Mouse (Mus musculus): ENCODE results near the gene Olfr313.
A peak's percentile ranks its signal among the peaks of the same experiment; 100 is the strongest.
"Not testable (repeated sequence)": the region's sequence is repeated elsewhere in the genome, so short reads cannot be mapped to it uniquely, and the experiment has no call there.

Olfr313 gene

DNA sequence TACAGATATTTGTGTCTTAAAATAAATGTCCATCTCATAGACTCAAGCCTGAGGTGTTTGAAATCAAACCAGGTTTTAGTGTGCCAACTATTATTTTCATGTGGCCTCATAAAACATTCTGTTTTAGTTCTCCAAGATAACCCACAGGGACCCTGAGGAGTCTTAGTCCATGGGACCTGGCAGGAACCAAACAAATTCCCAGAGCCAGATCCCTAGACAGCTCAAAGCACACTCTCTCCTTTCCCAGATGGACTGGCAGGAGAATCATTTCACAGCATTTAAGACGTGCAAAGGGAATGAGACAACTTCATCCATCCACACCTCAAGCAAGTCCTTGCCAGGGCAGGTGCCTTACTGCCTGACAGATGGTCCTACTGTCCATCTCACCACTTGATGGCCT is at the start of gene Olfr313:
Olfr313 (plus strand) TSS at position 301 of the 400 bp plus-strand sequence.
- not testable (repeated sequence) for DNase-seq

DNA sequence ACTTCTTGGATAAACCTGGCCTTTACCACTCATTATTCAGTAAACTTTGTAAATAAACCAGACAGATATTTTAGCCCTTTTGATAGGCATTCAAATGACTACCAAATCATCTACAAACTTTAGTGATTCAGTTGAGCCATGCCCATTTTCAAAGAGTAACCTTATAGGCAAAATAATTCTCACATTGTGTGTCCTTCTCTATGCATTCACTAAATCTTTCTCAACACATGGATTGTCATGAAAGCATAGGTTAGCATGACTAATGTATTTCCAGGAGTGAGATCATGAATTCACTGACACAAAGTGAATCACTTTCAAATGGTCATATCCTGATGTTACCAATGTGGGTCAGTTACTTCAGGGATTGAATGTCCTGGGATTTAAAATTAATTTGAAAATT is 41.9 kb upstream of the Olfr313 start, which contains the start of gene Olfr315:
Olfr315 (plus strand) TSS at position 301 of the 400 bp plus-strand sequence.
- no peak for DNase-seq

DNA sequence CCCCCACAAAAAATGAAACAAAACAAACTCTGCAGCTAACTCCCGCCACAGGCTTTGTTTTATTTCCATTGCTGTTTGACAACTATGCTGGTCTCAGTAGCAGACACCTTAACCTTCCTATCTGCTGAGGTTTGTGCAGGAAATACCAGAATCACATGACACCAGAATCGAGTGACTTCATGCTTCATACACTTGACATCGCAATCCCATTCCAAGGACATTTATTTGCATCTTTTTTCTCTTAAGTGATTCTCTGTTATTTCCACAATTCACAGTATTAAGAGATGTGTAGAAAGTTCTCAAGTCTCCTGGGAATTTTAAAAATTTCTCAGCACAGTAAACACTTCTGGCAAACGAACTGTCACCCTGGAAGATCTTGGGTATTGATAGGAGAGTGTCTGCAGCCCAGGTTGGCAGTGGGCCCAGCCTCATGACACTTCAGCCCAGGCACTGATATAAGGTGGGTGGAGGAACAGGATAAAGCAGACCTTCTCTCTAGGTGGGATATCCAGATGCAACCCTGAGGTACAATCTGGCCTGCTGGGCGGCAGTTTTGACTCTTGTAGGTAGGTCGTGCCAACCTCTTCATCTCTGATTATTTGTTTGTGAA is 32.2 kb upstream of the Olfr313 start, which contains the start of gene Olfr314:
Olfr314 (plus strand) TSS at position 473 of the 610 bp plus-strand sequence.
- DNase-seq = no peak

DNA sequence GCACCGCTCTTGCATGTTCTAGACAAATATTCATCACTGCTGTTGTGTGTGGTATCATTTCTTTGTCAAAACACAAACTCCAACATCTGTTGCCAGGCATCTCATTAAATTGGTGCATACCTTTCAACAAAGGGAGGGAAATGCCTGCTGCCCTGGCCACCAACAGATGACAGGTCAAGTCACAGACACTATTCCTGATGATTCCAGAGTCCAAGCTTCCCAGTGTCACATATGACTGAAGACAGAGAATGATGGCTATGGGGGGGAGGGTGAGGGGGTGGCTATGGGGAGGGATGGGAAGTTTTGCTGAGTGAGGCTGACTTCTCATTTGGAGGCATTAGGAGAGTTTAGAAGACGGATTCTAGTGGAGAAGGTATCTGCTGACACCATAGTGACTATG is 30.6 kb upstream of the Olfr313 start:
- no peak for DNase-seq

DNA sequence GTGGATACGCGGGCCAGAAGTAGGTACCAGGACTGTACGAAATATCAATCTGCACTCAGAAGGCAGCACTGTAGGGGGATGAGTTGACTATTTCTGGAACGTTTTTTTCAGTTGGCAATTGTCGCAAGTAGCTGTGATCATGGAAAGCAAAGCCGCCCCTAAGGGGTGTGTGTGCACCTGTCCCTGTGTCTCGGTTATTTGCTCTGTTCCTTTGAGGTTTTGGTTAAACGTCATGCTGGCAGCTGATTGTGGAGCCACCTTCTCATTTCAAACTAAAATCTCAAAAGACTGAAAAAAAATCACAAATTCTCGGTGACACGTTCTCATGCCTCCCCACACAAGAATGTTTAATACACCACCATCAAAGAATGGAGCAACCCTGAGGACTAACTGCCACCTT is 27.1 kb upstream of the Olfr313 start:
- DNase-seq = no peak

DNA sequence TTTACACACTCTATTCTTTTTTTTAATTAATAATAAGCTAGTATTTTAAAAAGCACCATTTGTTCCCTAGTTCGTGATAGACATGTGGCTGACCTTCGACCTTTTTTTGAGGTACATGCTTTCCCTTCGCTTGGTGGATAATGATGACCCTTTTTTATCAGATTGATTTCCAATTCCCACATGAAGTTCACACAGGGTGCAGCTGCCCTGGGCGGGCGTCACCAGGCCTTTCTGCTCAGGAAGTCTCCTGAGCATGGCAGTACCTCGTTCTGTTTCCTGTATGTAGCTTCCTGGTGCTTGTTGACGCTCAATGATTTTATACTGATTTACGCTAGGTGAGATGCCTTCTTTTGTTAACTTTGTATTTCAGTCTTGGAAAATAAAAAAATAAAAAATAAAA is 26.5 kb upstream of the Olfr313 start:
- DNase-seq = no peak

DNA sequence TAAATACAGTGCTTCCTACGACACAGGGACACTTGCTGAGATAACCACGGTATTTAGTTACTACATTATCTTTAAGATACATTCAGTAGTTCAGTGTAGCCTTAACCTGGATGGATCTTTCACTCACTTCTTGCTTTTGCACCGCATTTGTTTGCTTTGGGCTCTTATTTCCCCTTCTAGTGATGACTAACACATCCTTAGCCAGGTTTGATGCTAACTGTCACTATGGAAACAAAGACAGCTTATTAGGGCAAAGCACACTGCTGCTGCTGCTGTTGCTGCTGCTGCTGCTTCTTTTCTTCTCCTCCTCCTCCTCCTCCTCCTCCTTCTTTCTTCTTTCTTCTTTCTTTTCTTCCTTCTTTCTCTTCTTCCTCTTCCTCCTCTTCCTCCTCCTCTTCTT is 25.3 kb upstream of the Olfr313 start:
- no peak for DNase-seq

DNA sequence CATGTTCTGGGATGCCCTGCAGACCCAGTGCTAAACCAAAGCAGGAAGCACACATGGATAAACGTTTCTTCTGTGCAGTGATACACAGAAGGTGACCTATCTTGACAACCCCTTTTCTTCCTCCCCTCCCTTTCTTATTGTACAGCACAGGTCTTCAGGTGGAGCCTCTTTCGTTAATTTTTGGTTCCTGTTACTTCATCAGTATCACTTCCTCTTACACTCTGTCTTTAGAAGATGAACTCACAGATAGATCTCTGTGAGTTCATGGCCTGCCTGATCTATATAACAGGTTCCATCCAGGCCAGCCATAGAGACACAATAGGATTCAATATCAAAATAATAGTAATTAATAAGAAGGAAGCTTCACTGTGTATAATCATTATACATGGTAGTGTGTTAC is 24.7 kb upstream of the Olfr313 start:
- no peak for DNase-seq

DNA sequence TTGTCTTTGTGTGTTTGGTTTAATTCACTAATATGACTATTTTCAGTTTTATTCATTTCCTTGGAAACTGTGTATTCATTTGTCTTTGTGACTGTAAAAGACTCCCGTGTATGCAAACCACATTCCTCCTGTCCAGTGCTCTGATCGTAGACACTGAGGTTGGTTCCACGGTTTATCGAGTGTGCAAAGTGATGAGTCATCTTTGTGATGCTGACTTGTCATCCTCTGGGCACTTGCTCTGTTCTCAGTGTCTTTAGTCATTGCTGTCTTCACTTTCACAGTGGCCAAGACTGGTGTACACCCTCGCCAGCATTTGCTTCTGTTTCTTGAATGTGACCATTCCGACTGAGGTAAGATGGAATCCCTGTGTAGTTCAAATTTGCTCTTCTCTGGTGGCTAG is 24.2 kb upstream of the Olfr313 start:
- DNase-seq = no peak

DNA sequence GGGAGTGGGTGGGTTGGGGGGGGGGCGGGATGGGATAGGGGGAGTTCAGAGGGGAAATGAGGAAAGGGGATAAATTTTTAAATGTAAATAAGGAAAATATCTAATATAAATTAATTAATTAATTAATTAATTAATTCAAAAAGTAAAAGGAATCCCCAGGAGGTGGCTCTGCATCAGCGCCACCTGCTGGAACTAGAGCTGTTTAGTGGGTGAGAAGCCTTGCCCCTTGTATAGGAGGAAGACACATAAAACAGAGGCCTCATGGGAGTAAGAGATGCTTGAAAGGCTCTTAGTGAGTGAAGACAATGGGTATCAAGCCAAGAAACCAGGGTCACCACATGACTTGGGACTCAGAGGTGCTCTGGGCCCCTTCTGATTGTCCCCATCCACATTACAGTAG is 18.9 kb upstream of the Olfr313 start:
- no peak for DNase-seq

DNA sequence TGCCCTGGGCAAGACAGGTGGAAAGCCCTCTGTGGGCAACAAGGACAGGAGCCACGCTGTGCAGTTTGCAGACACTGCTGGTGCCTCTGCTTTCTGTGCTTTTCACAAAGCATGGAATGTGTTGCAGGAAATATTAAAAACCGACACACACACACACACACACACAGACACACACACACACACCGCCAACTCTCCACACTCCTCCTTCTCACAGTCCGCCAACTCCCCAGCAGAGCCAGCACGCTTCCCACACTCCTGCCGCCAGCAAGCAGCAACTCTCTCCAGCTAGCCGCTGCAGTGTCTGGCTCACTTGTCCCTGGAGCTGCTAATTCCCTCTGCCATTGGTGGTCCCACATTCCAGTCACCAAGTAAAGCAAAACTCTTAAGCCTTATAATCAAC is 17.9 kb upstream of the Olfr313 start:
- DNase-seq = peak; percentile 82

DNA sequence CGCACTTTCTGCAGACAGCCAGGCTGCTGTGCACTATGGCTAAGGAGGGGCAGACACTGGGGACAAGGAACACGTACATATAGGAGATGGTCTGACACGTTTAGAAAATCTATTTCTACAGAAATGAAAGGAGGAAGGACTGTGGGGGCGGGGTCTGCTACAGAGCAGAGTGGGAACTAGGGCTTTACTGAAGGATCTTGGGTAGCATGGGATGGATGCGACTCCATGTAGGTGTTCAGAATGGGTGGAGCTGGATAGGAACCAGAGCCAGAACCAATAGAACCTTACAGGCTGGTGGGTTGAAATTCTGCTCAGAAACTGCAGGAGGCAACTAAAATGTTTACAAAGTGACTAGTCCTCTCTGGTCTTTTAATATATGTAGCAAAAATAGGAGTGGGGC is 15.1 kb upstream of the Olfr313 start:
- DNase-seq = peak; percentile 39

DNA sequence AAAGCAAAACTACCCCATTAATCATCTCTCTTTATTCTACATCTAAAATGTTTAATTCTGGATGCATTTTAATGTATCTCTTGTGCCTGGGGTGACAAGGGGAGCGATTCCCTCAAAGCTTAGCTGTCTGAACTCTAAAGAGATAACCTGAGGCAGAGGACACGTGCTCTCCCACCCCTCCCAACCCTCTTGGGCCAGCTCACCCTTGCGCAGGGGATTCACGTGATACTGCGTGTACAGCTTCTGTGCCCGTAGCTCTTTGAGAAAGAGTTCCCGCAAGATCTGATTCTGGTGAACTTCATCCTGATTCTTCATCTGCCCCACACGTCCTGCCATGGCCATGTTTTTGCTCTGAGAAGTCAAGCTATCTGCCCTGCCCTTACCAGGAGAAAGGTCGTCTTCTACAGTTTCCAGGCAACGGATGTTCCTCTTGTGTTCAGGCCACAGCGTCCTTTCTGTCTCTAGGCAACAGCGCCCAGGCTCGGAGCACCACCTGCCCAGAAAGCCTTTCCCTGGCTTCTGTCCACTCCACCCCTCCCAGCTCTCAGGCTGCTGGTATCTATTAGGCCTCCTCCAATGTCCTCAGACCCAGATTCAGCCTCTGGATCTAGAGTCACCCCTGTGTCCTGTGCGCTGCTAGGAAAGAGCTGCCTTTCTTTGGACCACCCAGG is 13.1 kb upstream of the Olfr313 start, which contains the start of gene Fam183b:
Fam183b (minus strand) TSS at position 403 of the 671 bp plus-strand sequence.
- no peak for DNase-seq

DNA sequence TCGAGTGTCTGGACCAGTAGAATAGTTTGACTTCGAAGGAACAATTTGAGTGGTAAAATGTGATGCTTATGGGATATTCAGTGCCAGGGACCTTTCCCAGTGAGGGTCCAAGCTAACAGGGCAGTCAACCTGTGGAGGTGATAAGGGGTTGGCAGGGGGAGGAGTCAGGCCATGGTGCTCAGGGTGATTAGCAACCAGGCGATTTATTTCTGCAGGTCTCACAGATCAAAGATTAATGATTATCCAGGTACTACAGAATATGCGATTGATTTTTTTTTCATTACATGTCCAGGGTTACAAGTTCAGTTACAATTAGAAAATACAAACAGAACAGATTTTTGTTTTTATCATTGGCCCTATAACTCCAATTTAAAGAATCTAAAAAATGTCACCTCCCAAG is 10.9 kb upstream of the Olfr313 start:
- no peak for DNase-seq

DNA sequence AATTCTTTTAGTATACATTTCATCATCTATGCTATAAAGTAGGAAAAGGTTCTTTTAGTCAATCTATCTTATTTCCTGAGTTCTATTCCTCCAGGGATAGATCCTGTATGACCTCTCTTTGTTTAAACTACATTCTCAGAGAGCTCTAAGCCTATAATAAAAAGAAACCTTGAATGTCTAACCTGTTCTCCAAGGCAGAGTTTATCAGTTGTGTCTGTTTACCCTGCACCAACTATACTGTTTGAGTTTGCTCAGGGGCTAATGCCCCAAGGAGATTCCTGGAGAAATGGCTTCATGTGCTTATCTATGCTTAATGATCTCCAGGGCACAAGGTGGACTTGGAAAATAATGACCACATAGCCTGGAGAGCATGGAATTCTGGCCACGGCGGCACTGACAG is 10.4 kb upstream of the Olfr313 start:
- no peak for DNase-seq

DNA sequence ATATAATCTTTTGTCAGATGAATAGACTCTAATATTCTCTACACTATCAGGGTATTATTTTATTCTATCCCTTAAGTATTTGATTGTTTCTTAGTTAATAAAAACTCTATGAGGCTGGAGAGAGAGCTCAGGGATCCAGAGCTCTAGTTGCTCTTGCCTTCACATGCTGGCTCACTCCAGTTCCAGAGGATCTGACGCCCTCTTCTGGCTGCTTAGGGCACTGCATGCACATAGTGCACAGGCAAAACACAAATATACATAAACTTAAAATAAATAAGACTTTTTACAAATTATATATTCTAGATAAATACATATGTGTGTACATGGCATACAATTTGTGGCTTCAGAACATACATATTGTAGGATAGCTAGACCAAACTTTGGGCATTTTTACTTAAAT is 2.8 kb upstream of the Olfr313 start:
- DNase-seq = no peak

DNA sequence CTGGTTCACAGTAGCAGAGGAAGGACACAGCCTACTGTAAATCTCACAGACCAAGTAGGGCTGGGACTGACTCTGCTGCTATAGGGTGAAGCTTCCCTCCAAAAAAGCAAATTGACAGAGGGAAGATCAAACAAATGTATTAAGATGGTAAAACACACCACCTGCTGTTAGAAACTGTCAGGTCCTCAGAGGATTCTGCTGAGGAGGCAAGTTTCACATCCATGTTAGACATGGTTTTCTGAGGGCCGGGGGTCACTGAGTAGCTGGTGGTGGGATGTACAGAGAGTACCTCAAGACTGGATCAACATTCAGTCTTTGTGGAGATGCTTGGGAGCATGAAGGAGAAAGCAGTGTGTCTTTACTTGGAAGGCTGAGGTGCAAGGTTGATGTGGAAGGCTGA is 876 bp downstream of the Olfr313 start:
- DNase-seq = no peak

DNA sequence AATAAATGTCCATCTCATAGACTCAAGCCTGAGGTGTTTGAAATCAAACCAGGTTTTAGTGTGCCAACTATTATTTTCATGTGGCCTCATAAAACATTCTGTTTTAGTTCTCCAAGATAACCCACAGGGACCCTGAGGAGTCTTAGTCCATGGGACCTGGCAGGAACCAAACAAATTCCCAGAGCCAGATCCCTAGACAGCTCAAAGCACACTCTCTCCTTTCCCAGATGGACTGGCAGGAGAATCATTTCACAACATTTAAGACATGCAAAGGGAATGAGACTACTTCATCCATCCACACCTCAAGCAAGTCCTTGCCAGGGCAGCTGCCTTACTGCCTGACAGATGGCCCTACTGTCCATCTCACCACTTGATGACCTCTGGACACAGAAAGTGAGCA is 14.1 kb downstream of the Olfr313 start, which contains the start of gene Olfr312:
Olfr312 (plus strand) TSS at position 301 of the 400 bp plus-strand sequence.
- DNase-seq = not testable (repeated sequence)

DNA sequence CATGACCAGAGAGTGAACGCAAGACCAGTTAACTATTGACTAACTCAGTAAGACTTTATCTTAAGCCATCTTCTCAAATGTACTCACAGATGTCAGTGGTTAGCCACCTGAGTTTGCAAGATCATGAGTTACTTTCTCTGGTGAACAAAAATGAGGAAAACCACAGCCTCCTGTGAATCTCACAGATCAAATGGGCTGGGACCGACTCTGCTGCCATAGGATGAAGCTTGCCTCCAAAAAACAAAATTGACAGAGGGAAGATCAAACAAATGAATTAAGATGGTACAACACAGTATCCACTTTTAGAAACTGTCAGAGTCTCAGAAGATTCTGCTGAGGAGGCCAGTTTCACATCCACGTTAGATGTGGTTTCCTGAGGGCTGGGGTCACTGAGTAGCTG is 15.0 kb downstream of the Olfr313 start:
- no peak for DNase-seq

DNA sequence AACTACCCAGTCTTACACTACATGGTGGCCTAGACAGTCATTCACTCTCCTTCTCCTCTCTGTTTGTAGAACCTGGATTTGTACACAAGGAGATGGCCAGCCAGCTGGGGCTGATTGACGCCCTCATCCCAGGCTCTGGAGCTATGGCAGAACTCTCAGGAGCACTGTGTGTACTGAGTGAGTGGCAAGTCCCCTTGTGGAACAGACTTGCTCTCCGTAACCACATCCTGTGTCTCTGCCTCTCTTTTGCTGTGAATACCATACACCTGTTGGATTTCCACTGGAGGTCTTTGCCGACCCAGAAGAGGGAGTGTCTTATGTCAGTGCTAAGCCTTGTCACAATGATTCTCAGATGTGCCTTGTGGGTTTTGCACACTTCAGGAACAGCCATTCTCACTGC is 17.7 kb downstream of the Olfr313 start:
- DNase-seq = not testable (repeated sequence)

DNA sequence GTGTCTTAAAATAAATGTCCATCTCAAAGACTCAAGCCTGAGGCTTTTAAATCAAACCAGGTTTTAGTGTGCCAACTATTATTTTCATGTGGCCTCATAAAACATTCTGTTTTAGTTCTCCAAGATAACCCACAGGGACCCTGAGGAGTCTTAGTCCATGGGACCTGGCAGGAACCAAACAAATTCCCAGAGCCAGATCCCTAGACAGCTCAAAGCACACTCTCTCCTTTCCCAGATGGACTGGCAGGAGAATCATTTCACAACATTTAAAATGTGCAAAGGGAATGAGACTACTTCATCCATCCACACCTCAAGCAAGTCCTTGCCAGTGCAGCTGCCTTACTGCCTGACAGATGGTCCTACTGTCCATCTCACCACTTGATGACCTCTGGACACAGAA is 24.2 kb downstream of the Olfr313 start, which contains the start of gene Olfr311:
Olfr311 (plus strand) TSS at position 301 of the 400 bp plus-strand sequence.
- DNase-seq = not testable (repeated sequence)

DNA sequence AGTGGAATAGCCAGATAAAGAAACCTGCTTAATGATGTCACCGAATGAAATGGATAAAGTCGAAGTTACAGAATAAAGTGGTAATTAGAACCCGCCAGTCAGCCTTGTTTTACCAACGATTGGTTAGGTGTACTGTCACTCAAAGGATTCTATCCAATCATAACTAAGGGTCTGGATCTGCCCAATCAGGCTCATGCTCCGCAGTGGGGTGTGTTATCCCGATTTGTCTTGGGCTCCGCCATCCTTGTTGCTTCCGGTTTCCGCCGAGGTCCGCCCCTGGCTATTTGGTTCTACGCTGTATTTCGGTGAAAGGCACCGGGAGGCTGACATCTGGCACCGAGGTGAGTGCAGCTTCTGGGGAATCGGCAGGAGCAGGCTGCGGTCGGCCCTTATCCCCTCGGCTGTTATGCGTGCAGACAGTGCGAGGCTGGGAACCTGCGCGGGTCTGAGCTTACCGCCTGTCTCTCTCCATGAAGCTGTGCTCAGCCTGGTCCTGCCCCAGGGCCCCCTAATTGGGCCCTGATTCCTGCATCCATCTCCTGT is 32.2 kb downstream of the Olfr313 start, which contains the start of gene Gm12258:
Gm12258 (plus strand) TSS at position 240 of the 543 bp plus-strand sequence.
- DNase-seq = peak; percentile 94

DNA sequence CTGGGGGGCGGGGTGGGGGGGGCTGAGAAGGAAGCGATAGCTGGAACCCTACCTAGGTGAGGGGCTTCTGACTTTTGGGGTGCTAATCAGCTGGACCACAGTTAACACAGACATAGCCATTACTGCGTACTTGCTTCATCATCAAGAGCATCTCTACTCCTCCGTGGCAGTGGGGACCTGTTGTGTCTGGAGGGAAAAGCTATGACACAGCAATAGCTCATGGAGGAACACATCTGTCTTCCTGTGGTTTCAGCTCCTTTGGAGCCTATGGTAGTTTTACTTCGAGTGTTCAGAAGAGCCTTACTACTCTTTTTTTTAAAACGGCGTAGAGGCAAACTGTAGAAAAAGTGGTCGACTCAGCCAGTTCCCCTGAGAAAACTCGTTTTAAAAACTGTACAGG is 32.8 kb downstream of the Olfr313 start:
- no peak for DNase-seq

DNA sequence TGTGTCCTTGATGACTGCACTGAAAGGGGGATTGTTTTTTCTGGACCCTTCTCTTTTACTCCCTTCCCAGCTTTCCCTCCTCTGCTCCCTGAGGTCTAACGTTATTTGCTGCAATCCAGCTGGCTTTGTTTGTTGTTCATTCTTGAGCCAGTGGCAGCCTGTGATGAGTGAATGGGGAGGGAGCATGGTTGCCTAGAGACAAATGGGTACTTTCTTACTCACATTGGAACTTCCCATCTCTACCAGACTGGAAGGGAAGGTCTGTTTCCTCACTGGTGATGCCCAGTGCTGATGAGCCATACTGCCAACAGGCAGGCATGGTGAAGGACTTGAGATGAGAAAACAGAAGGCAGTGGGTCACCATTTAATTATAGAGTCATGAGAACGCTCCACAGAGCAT is 34.9 kb downstream of the Olfr313 start:
- no peak for DNase-seq

All from right cerebral cortex, adult 18-20 months (tissue).